Comparison of ENCODE assay signal across 9 mouse cellular contexts in genomic region chr3:103858881-103859801, GRCm38 (mm10). TPM values are rescaled to one million over a fixed set of nuclear protein-coding genes. Genes with fewer than 3 reads are reported as not detected.
DNase-seq lines count a peak whose midpoint lies in the region; ATAC-seq and TF ChIP-seq lines count a peak whose summit lies in the region.
"Had no signal": no experiment of that assay in that cellular context is flagged by ENCODE, and none has a peak within 500 bp of the region (broad histone marks: within the 10 kb centered on the region; RNA-seq: fewer than 3 reads in every experiment).

Gene Ptpn22 (plus strand): TSS chr3:103859795.

- H3K79me2 ChIP-seq in MEL (ENCODE audit: control insufficient read depth, insufficient read depth, low read length, poor library complexity), result no peaks in the 10 kb centered on the region

- TF ChIP-seq RAD21 in MEL (IDR thresholded peaks at IDR 0.05; ENCODE audit: low read depth, low read length), result no peak

- H3K9me3 ChIP-seq in MEL (replicated peaks; ENCODE audit: insufficient read depth, low read length), result no peaks in the 10 kb centered on the region
- no peaks in the 10 kb centered on the region for H3K9me3 ChIP-seq in megakaryocyte, embryonic 14.5 days
- H3K9me3 ChIP-seq in hindbrain, postnatal 0 days (ENCODE audit: low read length), result no peaks in the 10 kb centered on the region

- TF ChIP-seq CTCF in MEL (IDR thresholded peaks at IDR 0.05 in 2 of 3, conservative IDR thresholded peaks at IDR 0.05 in 1 of 3; ENCODE audit: control insufficient read depth in 1 of 3, insufficient read depth in 1 of 3, low read depth in 2 of 3, low read length in 3 of 3, poor library complexity in 1 of 3, severe bottlenecking in 1 of 3), result no peak
- TF ChIP-seq CTCF in hindbrain, postnatal 0 days (IDR thresholded peaks at IDR 0.05; ENCODE audit: low read depth), result no peak

- peak within 1 kb of the TSS; percentile 45 for H3K27ac ChIP-seq in MEL (ENCODE audit: control insufficient read depth, low read depth, low read length)
- no peak within 1 kb of the TSS for H3K27ac ChIP-seq in hindbrain, postnatal 0 days

- no peak for TF ChIP-seq POLR2A in MEL (IDR thresholded peaks at IDR 0.05; ENCODE audit: control insufficient read depth in 1 of 2, insufficient read depth in 1 of 2, low read depth in 1 of 2, low read length in 2 of 2, poor library complexity in 1 of 2)

- 73% methylated on average over 12 of the region's 12 CpGs for WGBS in hindbrain, postnatal 0 days

- ATAC-seq in hematopoietic stem cell, adult 5-6 weeks (replicated peaks in 1 of 2; ENCODE audit: insufficient read depth in 1 of 2, low FRiP score in 2 of 2, low TSS enrichment in 1 of 2, low read depth in 1 of 2, poor library complexity in 2 of 2, severe bottlenecking in 2 of 2), result peak; percentile 35 to 59; a peak in 3 of 4 replicates
- ATAC-seq in hindbrain, postnatal 0 days, result no peak

- H3K4me2 ChIP-seq in hindbrain, postnatal 0 days (ENCODE audit: low read depth, low read length), result no peak within 1 kb of the TSS
- H3K4me2 ChIP-seq: lung, embryonic 14.5 days had no signal

- peak within 1 kb of the TSS; percentile 48 to 66 for H3K4me3 ChIP-seq in MEL (ENCODE audit: control insufficient read depth in 1 of 2, insufficient read depth in 1 of 2, low read depth in 2 of 2, low read length in 2 of 2)
- peak within 1 kb of the TSS; percentile 90 for H3K4me3 ChIP-seq in megakaryocyte, embryonic 14.5 days (replicated peaks)
- H3K4me3 ChIP-seq in hindbrain, postnatal 0 days (ENCODE audit: low read length), result no peak within 1 kb of the TSS

- no peak for TF ChIP-seq EP300 in MEL (IDR thresholded peaks at IDR 0.05; ENCODE audit: low read depth in 1 of 2, low read length in 2 of 2)

- peak; percentile 73 for DNase-seq in B cell, adult 2 months
- DNase-seq in MEL (ENCODE audit: low read depth, low spot score), result peak; percentile 66
- no peak for DNase-seq in left cerebral cortex, adult 9 months (ENCODE audit: low spot score in 2 of 2)
- DNase-seq in ovary, postnatal 36 days (ENCODE audit: low spot score), result no peak
- DNase-seq in hindbrain, postnatal 0 days (ENCODE audit: low spot score), result no peak
- no peak for DNase-seq in cerebellum, postnatal 14 days

- peaks cover 1 to 10% of the 10 kb centered on the region in 2 experiments; a peak in 2 of 4 replicates for H3K4me1 ChIP-seq in MEL (ENCODE audit: control insufficient read depth in 1 of 2, insufficient read depth in 2 of 2, low read length in 2 of 2)
- H3K4me1 ChIP-seq in megakaryocyte, embryonic 14.5 days, result peaks cover 73% of the 10 kb centered on the region
- no peaks in the 10 kb centered on the region; the same call in 1 of the 2 replicates for H3K4me1 ChIP-seq in hindbrain, postnatal 0 days (ENCODE audit: insufficient read depth, low read length)

- peaks cover 0 to 5% of the 10 kb centered on the region in 2 experiments; a peak in 2 of 4 replicates for H3K36me3 ChIP-seq in MEL (ENCODE audit: control insufficient read depth in 1 of 2, insufficient read depth in 2 of 2, low read length in 2 of 2)
- peaks cover 6% of the 10 kb centered on the region for H3K36me3 ChIP-seq in megakaryocyte, embryonic 14.5 days (replicated peaks; ENCODE audit: low read length)
- no peaks in the 10 kb centered on the region for H3K36me3 ChIP-seq in hindbrain, postnatal 0 days (ENCODE audit: insufficient read depth, low read length)

- no peaks in the 10 kb centered on the region; a peak in 1 of 4 replicates for H3K27me3 ChIP-seq in MEL (ENCODE audit: control insufficient read depth in 1 of 2, insufficient read depth in 2 of 2, low read length in 2 of 2)
- no peaks in the 10 kb centered on the region for H3K27me3 ChIP-seq in megakaryocyte, embryonic 14.5 days (replicated peaks)
- no peaks in the 10 kb centered on the region for H3K27me3 ChIP-seq in hindbrain, postnatal 0 days (ENCODE audit: insufficient read depth, low read length)

- H3K9ac ChIP-seq in MEL (ENCODE audit: control insufficient read depth, low read depth, low read length, poor library complexity, severe bottlenecking), result peak within 1 kb of the TSS; percentile 33
- H3K9ac ChIP-seq in hindbrain, postnatal 0 days (replicated peaks; ENCODE audit: low read length), result no peak within 1 kb of the TSS
- H3K9ac ChIP-seq: lung, embryonic 14.5 days had no signal

TF ChIP-seq in MEL, 35 proteins besides CTCF, POLR2A, EP300 and RAD21:
- TF ChIP-seq GATA1 (IDR thresholded peaks at IDR 0.05; ENCODE audit: low read depth, low read length) (peak; percentile 1; the same call in 1 of the 2 replicates), USF2 (IDR thresholded peaks at IDR 0.05; ENCODE audit: borderline replicate concordance in 1 of 2, insufficient read depth in 1 of 2, low read depth in 1 of 2, low read length in 2 of 2) (no peak), BHLHE40 (IDR thresholded peaks at IDR 0.05; ENCODE audit: borderline replicate concordance, low read depth, low read length) (no peak), ZNF384 (IDR thresholded peaks at IDR 0.05; ENCODE audit: low read depth, low read length) (peak; percentile 89)

RNA-seq across cellular contexts. Expression of gene Ptpn22, which starts in this region (rescaled TPM):
- 0.10 TPM in 1 of 2 replicates, not detected in the other for total RNA-seq in MEL (2012; rRNA removed)
- polyA plus RNA-seq in MEL (2012; ENCODE audit: insufficient read depth in 1 of 2, insufficient read length in 2 of 2, low read depth in 1 of 2, low replicate concordance in 2 of 2, missing spikeins in 1 of 2), result under 1 TPM in 1 of 2 experiments, not detected in 1; 0.06 TPM
- total RNA-seq in hematopoietic stem cell, adult 5-6 weeks (2017), result 57.9 and 65.8 TPM in 2 replicates
- polyA plus RNA-seq in megakaryocyte, embryonic 14.5 days (2012; ENCODE audit: insufficient read depth, low replicate concordance), result 3.6 TPM in 1 of 2 replicates, not detected in the other
- 0.31 and 4.3 TPM in 2 replicates for total RNA-seq in hindbrain, postnatal 0 days (2014; rRNA removed)
- 0.40 and 0.53 TPM in 2 replicates for polyA plus RNA-seq in hindbrain, postnatal 0 days (2015; fragmentation: Nextera tagmentation; extraction: Ambion mirVana)

Comparison
In these comparisons a context has a peak if more than half of its experiments do, and no peak if none do; other contexts are left out.
1. RNA of gene Ptpn22 (total RNA-seq): 57.9 to 65.8 TPM in hematopoietic stem cell, adult 5-6 weeks; 0.31 to 4.3 TPM in hindbrain, postnatal 0 days and 0.10 TPM in MEL; every median in the first group is over 10 times any median in the second.
2. Peak in DNase-seq, H3K4me3 ChIP-seq, H3K27ac ChIP-seq and H3K9ac ChIP-seq in MEL; RNA of the gene not detected or under 1 TPM.
3. DNase-seq: peak in B cell, adult 2 months (2 of 2); none in left cerebral cortex, adult 9 months (0 of 2), ovary, postnatal 36 days (single experiment), hindbrain, postnatal 0 days (single experiment) and cerebellum, postnatal 14 days (0 of 2).